Mouse (Mus musculus): Measurements from ENCODE around the gene Bglap2.

DNA sequence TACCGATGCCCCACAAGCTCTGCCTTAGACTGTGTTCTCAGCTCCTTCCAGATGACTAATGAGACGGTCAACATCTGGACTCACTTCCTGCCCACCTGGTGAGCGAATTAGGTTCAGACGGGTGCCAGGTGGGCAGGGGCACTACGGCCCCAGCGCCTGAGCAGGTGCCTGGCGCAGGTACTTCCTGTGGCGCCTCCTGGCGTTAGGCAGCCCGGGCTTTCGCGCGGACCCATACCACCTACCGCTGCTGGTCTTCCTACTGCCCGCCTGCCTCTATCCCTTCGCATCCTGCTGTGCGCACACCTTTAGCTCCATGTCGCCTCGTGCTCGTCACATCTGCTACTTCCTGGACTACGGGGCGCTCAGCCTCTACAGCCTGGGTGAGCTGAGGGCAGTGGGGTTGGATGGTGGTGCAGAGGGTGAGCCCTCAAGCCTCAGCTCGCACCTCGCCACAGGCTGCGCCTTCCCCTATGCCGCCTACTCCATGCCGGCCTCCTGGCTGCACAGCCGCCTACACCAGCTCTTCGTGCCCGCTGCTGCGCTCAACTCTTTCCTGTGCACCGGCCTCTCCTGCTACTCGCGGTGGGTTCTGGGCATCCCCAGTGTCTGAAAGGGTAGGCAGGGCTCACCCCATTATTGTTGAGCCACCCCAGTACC lies 12.7 kb downstream of the Bglap2 start:
- no peak for TF ChIP-seq CTCF (IDR thresholded peaks at IDR 0.05; ENCODE audit: borderline replicate concordance, insufficient read depth, low read depth, low read length)
- no peak for TF ChIP-seq POLR2A (IDR thresholded peaks at IDR 0.05; ENCODE audit: borderline replicate concordance, insufficient read depth, low read length)
